Mouse (Mus musculus) cortical plate, adult 2 months (tissue): ENCODE data around the gene Rbsn.

Source experiments
- CTCF ChIP-seq: fragments of 200-500 bp; IDR thresholded peaks from 2 replicates; pipeline ENCODE4 v1.5.1; 2011; ENCODE audit warnings: mild to moderate bottlenecking, control low read depth, low read length; ENCODE audit not compliant: insufficient read depth; ENCODE audit errors: extremely low read depth
- POLR2A ChIP-seq: fragments of 200-500 bp; IDR thresholded peaks from 2 replicates; pipeline ENCODE4 v1.6.1; 2011; ENCODE audit warnings: mild to moderate bottlenecking, low read length, control low read depth; ENCODE audit not compliant: insufficient read depth; ENCODE audit errors: extremely low read depth

DNA sequence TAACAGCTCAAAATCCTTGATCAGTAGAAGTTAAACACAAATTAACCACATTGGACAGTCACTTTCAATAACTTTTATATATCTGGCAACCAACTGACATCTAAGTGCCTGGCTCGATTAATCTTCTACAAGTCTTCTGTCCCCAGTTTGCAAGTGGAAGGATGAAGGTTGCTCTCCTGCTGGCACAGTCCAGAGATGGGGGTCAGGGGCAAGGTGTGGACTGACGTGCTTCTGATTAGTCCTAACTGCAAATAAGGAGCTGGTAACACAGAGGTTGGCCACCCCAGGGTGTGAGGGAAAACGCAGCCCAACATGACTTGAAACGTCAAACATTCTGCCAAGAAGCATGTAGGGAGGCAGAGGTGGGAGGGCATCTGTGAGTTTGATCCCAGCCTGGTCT lies 17.0 kb upstream of the Rbsn start:
- no peak for TF ChIP-seq CTCF
- TF ChIP-seq POLR2A, result no peak
